Mouse (Mus musculus) urinary bladder, adult 2 months (tissue): ENCODE measurements around the gene Flnc. TPM values are rescaled to one million over a fixed set of nuclear protein-coding genes. Genes with fewer than 3 reads are reported as not detected.
A peak's percentile ranks its signal among the peaks of the same experiment; 100 is the strongest.

ENCODE experiments used
- DNase-seq: peaks from one replicate; pipeline ENCODE4 v3.0.0; 2022; ENCODE audit warnings: low spot score
- polyA plus RNA-seq: library from polyadenylated mRNA; depleted of rRNA; stranded (reverse); fragments of >200 nt; gene quantifications from 2 replicates; pipeline ENCODE4 v1.2.3, GENCODE M21; 2012; rRNA removed

The Flnc gene
- polyA plus RNA-seq, 1 experiment, result 40.8 TPM

- peak; percentile 49 for DNase-seq
Observed at GRCm38 (mm10) chr6:29484716-29485559, 51.9 kb downstream of the Flnc start.

GRCm38 (mm10) chr6:29485951-29486350 is 52.9 kb downstream of the Flnc start:
- DNase-seq, result no peak

GRCm38 (mm10) chr6:29494101-29494500 is 61.0 kb downstream of the Flnc start:
- DNase-seq, result no peak

GRCm38 (mm10) chr6:29496270-29496669 is 63.2 kb downstream of the Flnc start:
- DNase-seq, result no peak

- no peak for DNase-seq
Observed at GRCm38 (mm10) chr6:29497791-29498190, 64.7 kb downstream of the Flnc start.

- DNase-seq, result no peak
Observed at GRCm38 (mm10) chr6:29500177-29500576, 67.1 kb downstream of the Flnc start.

- no peak for DNase-seq
Observed at GRCm38 (mm10) chr6:29500810-29501209, 67.8 kb downstream of the Flnc start.

GRCm38 (mm10) chr6:29501599-29501998 is 68.5 kb downstream of the Flnc start:
- no peak for DNase-seq

GRCm38 (mm10) chr6:29505493-29505892 is 72.4 kb downstream of the Flnc start:
- DNase-seq, result no peak

- no peak for DNase-seq
Observed at GRCm38 (mm10) chr6:29506834-29507233, 73.8 kb downstream of the Flnc start.

GRCm38 (mm10) chr6:29507447-29508309 is 74.6 kb downstream of the Flnc start, which contains the start of gene Kcp:
Gene Kcp, minus strand, starts transcription at chr6:29507952.
- DNase-seq, result no peak

- DNase-seq, result no peak
Observed at GRCm38 (mm10) chr6:29509086-29509485, 76.0 kb downstream of the Flnc start.

Other genes starting within 250 kb of the Flnc start
- 29.6 and 33.9 TPM in 2 replicates for gene Impdh1, start 216.9 kb upstream of the Flnc start, polyA plus RNA-seq
- gene Hilpda, start 160.8 kb upstream of the Flnc start, polyA plus RNA-seq, result 39.8 and 70.3 TPM in 2 replicates
- 1.1 and 1.9 TPM in 2 replicates for gene Fam71f2, start 153.7 kb upstream of the Flnc start, polyA plus RNA-seq
- not detected in 2 replicates for gene Fam71f1, start 114.1 kb upstream of the Flnc start, polyA plus RNA-seq
- 274 and 306 TPM in 2 replicates for gene Calu, start 85.2 kb upstream of the Flnc start, polyA plus RNA-seq
- gene Opn1sw, start 44.8 kb upstream of the Flnc start, polyA plus RNA-seq, result 9.3 and 11.3 TPM in 2 replicates
- 19.7 and 29.6 TPM in 2 replicates for gene Ccdc136, start 36.9 kb upstream of the Flnc start, polyA plus RNA-seq
- 234 and 282 TPM in 2 replicates for gene Atp6v1f, start 34.5 kb downstream of the Flnc start, polyA plus RNA-seq
- gene Atp6v1fnb, start 38.2 kb downstream of the Flnc start, polyA plus RNA-seq, result not detected in 2 replicates
- gene Kcp, start 74.7 kb downstream of the Flnc start, polyA plus RNA-seq, result 4.9 and 6.4 TPM in 2 replicates
- 19.8 and 21.3 TPM in 2 replicates for gene Irf5, start 93.4 kb downstream of the Flnc start, polyA plus RNA-seq
- gene Tnpo3, start 176.6 kb downstream of the Flnc start, polyA plus RNA-seq, result 59.0 and 61.1 TPM in 2 replicates